Comparison of ENCODE assay signal across 8 mouse cellular contexts in the genomic region with DNA sequence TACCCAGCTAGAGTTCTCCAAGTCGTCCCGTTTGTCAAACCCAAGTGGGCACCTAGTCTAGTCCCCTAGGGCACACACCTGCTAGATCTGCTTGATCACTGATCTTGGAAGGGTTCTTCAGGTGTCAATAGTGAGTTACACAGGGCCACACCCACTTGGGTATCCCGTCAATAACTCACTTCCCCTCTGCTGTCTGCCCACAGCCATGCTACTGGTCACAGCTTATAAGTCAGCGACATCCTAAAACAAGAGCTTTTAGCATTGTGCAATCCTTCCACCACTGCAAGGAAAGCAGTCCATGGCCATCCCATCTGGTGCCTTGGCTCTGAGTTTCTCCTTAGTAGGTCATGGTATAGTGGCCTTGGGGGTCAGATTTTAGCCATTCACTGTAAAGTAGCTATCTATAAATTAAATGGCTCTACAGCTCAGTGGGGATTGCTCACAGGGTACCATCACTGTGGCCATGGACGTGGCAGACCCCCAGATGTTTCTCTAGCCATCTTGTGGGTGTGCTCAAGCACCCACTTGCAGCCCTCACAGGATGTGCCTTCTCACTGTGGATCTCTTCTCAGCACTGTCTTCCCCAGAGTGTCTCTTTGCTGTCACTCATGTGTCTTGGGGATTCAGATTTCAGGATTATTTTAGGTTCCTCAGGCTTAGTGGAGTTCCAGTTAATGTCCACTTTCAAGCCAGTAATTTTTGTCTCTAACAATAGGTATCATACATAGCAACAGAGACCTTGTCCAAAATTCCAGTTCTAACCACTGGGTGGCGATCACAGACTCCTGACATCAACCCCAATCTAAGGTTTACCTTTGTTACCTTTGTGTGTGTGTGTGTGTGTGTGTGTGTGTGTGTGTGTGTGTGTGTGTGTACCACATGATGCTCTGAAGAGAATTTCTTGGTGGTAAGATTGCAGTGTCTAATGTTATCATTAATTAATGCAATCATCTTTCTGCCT. TPM values are rescaled to one million over a fixed set of nuclear protein-coding genes. Genes with fewer than 3 reads are reported as not detected.
DNase-seq lines count a peak whose midpoint lies in the region; ATAC-seq and TF ChIP-seq lines count a peak whose summit lies in the region.

No protein-coding gene starts in this region.

- H3K36me3 ChIP-seq in forebrain, embryonic 16.5 days (ENCODE audit: control insufficient read depth, insufficient read depth): no peaks in the 10 kb centered on the region
- H3K36me3 ChIP-seq in midbrain, embryonic 14.5 days (ENCODE audit: control insufficient read depth, insufficient read depth, low read length): no peaks in the 10 kb centered on the region

- peak; percentile 47; the same call in 1 of the 2 replicates for ATAC-seq in forebrain, embryonic 16.5 days
- ATAC-seq in midbrain, embryonic 14.5 days (ENCODE audit: low FRiP score, low TSS enrichment): no peak; the same call in 1 of the 2 replicates

- H3K4me3 ChIP-seq in gastrocnemius, adult 2 months: no peak overlapping the region
- H3K4me3 ChIP-seq in forebrain, embryonic 16.5 days (replicated peaks; ENCODE audit: low read length): no peak overlapping the region
- no peak overlapping the region for H3K4me3 ChIP-seq in midbrain, embryonic 14.5 days (replicated peaks; ENCODE audit: low read depth, low read length)

- intact Hi-C loops in gastrocnemius, adult 2 months (cut with DNase I): loop anchor here (1.0 to 5.0 kb wide), 3 partner anchors 55 to 326 kb away; a partner anchor contains a TSS

- H3K9me3 ChIP-seq in forebrain, embryonic 16.5 days (ENCODE audit: control insufficient read depth, low read length): no peaks in the 10 kb centered on the region
- no peaks in the 10 kb centered on the region for H3K9me3 ChIP-seq in midbrain, embryonic 14.5 days (ENCODE audit: control insufficient read depth, low read length)

- no peaks in the 10 kb centered on the region for H3K27me3 ChIP-seq in forebrain, embryonic 16.5 days (replicated peaks; ENCODE audit: control insufficient read depth, insufficient read depth, low read length)
- peaks cover 32% of the 10 kb centered on the region for H3K27me3 ChIP-seq in midbrain, embryonic 14.5 days (ENCODE audit: control insufficient read depth, insufficient read depth, low read length)

- peak; percentile 64 for TF ChIP-seq CTCF in gastrocnemius, adult 2 months (IDR thresholded peaks at IDR 0.05)

- peak; percentile 43 for DNase-seq in gastrocnemius, adult 2 months
- DNase-seq in gastrocnemius, adult 8-10 months (ENCODE audit: low spot score in 2 of 2): no peak
- peak; percentile 66 for DNase-seq in A20 (ENCODE audit: low read depth, low spot score)
- peak; percentile 81 for DNase-seq in brain, adult 2 months (ENCODE audit: low read depth, low spot score)
- peak; percentile 55 to 80 for DNase-seq in kidney, postnatal 25 days
- DNase-seq in midbrain, embryonic 14.5 days: peak; percentile 82
- peak; percentile 70 for DNase-seq in thymus, postnatal 0 days (ENCODE audit: low spot score)

- 58% methylated on average over 6 of the region's 6 CpGs for WGBS in forebrain, embryonic 16.5 days
- WGBS in midbrain, embryonic 14.5 days: 59% methylated on average over 6 of the region's 6 CpGs

- no peak overlapping the region for H3K9ac ChIP-seq in forebrain, embryonic 16.5 days (replicated peaks; ENCODE audit: low read depth, low read length)
- H3K9ac ChIP-seq in midbrain, embryonic 14.5 days (replicated peaks; ENCODE audit: low read length): no peak overlapping the region

- H3K4me2 ChIP-seq in forebrain, embryonic 16.5 days (ENCODE audit: low read length): no peak overlapping the region
- no peak overlapping the region for H3K4me2 ChIP-seq in midbrain, embryonic 14.5 days (ENCODE audit: low read length)

- no peak overlapping the region for H3K27ac ChIP-seq in gastrocnemius, adult 2 months
- no peak overlapping the region for H3K27ac ChIP-seq in forebrain, embryonic 16.5 days (ENCODE audit: low read length)
- no peak overlapping the region for H3K27ac ChIP-seq in midbrain, embryonic 14.5 days (replicated peaks; ENCODE audit: low read depth, low read length)

- peaks cover 2% of the 10 kb centered on the region; the same call in 1 of the 2 replicates for H3K4me1 ChIP-seq in forebrain, embryonic 16.5 days (replicated peaks; ENCODE audit: control insufficient read depth, insufficient read depth, low read length)
- H3K4me1 ChIP-seq in midbrain, embryonic 14.5 days (ENCODE audit: control insufficient read depth, insufficient read depth, low read length): no peaks in the 10 kb centered on the region

RNA-seq across cellular contexts. Expression of a gene that starts 6.4 kb away (rescaled TPM):
- total RNA-seq in gastrocnemius, adult 2 months (2021): 1 to 10 TPM in 1 of 2 experiments, under 1 TPM in 1; 0.97 to 1.1 TPM
- total RNA-seq in gastrocnemius, adult 8-10 months (2022): 1 to 10 TPM in 2 of 4 experiments, under 1 TPM in 2; 0.34 to 1.5 (median 0.98) TPM
- polyA plus RNA-seq in forebrain, embryonic 16.5 days (2015; fragmentation: Nextera tagmentation; extraction: Ambion mirVana): 3.1 and 4.2 TPM in 2 replicates
- polyA plus RNA-seq in midbrain, embryonic 14.5 days (2014; fragmentation: Nextera tagmentation; extraction: Ambion mirVana): 1.8 and 2.0 TPM in 2 replicates
- polyA plus RNA-seq in thymus, postnatal 0 days (2015; fragmentation: Nextera tagmentation; extraction: Ambion mirVana): 1.7 and 2.1 TPM in 2 replicates

RNA-seq across cellular contexts. Expression of a gene that starts 14.9 kb away (rescaled TPM):
- 10 to 100 TPM; 26.0 to 28.5 TPM for total RNA-seq in gastrocnemius, adult 2 months (2021)
- 10 to 100 TPM; 21.6 to 26.7 (median 24.6) TPM for total RNA-seq in gastrocnemius, adult 8-10 months (2022)
- polyA plus RNA-seq in forebrain, embryonic 16.5 days (2015; fragmentation: Nextera tagmentation; extraction: Ambion mirVana): 30.1 and 31.5 TPM in 2 replicates
- 25.3 and 30.1 TPM in 2 replicates for polyA plus RNA-seq in midbrain, embryonic 14.5 days (2014; fragmentation: Nextera tagmentation; extraction: Ambion mirVana)
- 25.4 and 27.0 TPM in 2 replicates for polyA plus RNA-seq in thymus, postnatal 0 days (2015; fragmentation: Nextera tagmentation; extraction: Ambion mirVana)

Comparison
In these comparisons a context has a peak if more than half of its experiments do, and no peak if none do; other contexts are left out.
1. DNase-seq: peak in gastrocnemius, adult 2 months (single experiment), A20 (single experiment), brain, adult 2 months (single experiment), kidney, postnatal 25 days (2 of 2), midbrain, embryonic 14.5 days (single experiment) and thymus, postnatal 0 days (single experiment); none in gastrocnemius, adult 8-10 months (0 of 2).